Mouse (Mus musculus): ENCODE measurements around the gene Ocln. TPM values are rescaled to one million over a fixed set of nuclear protein-coding genes. Genes with fewer than 3 reads are reported as not detected.
A peak's percentile ranks its signal among the peaks of the same experiment; 100 is the strongest.

Gene Ocln
- polyA plus RNA-seq, 1 experiment from 2014 or later: 76.9 TPM

GRCm38 (mm10) chr13:100449495-100449894 lies 103.0 kb downstream of the Ocln start:
- 75% methylated on average over 1 of the region's 1 CpGs for WGBS

More at GRCm38 (mm10) chr13:100449495-100449894, 103.0 kb downstream of the Ocln start:
- H3K27ac ChIP-seq (ENCODE audit: low read length): no peak overlapping the region
- no peaks in the 10 kb centered on the region for H3K36me3 ChIP-seq (ENCODE audit: insufficient read depth, low read length)
- ATAC-seq (no peak), DNase-seq (ENCODE audit: low spot score) (peak; percentile 9)
- H3K4me2 ChIP-seq (replicated peaks; ENCODE audit: low read depth, low read length): no peak overlapping the region
- H3K27me3 ChIP-seq (replicated peaks; ENCODE audit: insufficient read depth, low read length): no peaks in the 10 kb centered on the region
- no peaks in the 10 kb centered on the region for H3K9me3 ChIP-seq (ENCODE audit: low read length)
- TF ChIP-seq CTCF (IDR thresholded peaks at IDR 0.05) (no peak), EP300 (IDR thresholded peaks at IDR 0.05) (no peak)
- H3K4me3 ChIP-seq (ENCODE audit: low read depth, low read length): no peak overlapping the region
- H3K9ac ChIP-seq (replicated peaks; ENCODE audit: low read depth): no peak overlapping the region
- H3K4me1 ChIP-seq (ENCODE audit: insufficient read depth, low read depth, low read length): no peaks in the 10 kb centered on the region

Other genes starting within 250 kb of the Ocln start
- 0.19 and 0.38 TPM in 2 replicates for gene Naip6, start 235.0 kb downstream of the Ocln start, polyA plus RNA-seq (2015; fragmentation: Nextera tagmentation; extraction: Ambion mirVana)
- not detected in 2 replicates for gene Naip1, start 99.8 kb downstream of the Ocln start, polyA plus RNA-seq (2015; fragmentation: Nextera tagmentation; extraction: Ambion mirVana)
- 22.9 and 35.5 TPM in 2 replicates for gene Gtf2h2, start 60.1 kb downstream of the Ocln start, polyA plus RNA-seq (2015; fragmentation: Nextera tagmentation; extraction: Ambion mirVana)
- gene Marveld2, start 64.3 kb upstream of the Ocln start, polyA plus RNA-seq (2015; fragmentation: Nextera tagmentation; extraction: Ambion mirVana): 11.5 and 11.8 TPM in 2 replicates
- gene Ak6, start 98.3 kb upstream of the Ocln start, polyA plus RNA-seq (2015; fragmentation: Nextera tagmentation; extraction: Ambion mirVana): 135 and 136 TPM in 2 replicates
- 12.9 and 14.4 TPM in 2 replicates for gene Rad17, start 98.3 kb upstream of the Ocln start, polyA plus RNA-seq (2015; fragmentation: Nextera tagmentation; extraction: Ambion mirVana)
- gene Taf9, start 98.9 kb upstream of the Ocln start, polyA plus RNA-seq (2015; fragmentation: Nextera tagmentation; extraction: Ambion mirVana): 12.2 and 15.5 TPM in 2 replicates
- 7.1 and 7.9 TPM in 2 replicates for gene Ccdc125, start 117.0 kb upstream of the Ocln start, polyA plus RNA-seq (2015; fragmentation: Nextera tagmentation; extraction: Ambion mirVana)
- 52.5 and 54.8 TPM in 2 replicates for gene Cdk7, start 178.2 kb upstream of the Ocln start, polyA plus RNA-seq (2015; fragmentation: Nextera tagmentation; extraction: Ambion mirVana)
- gene Mrps36, start 191.9 kb upstream of the Ocln start, polyA plus RNA-seq (2015; fragmentation: Nextera tagmentation; extraction: Ambion mirVana): 114 and 122 TPM in 2 replicates
- 2.5 and 2.9 TPM in 2 replicates for gene Cenph, start 223.2 kb upstream of the Ocln start, polyA plus RNA-seq (2015; fragmentation: Nextera tagmentation; extraction: Ambion mirVana)
- 8.8 and 10.9 TPM in 2 replicates for gene Ccnb1, start 233.9 kb upstream of the Ocln start, polyA plus RNA-seq (2015; fragmentation: Nextera tagmentation; extraction: Ambion mirVana)

All from lung, postnatal 0 days (tissue).